Mouse (Mus musculus) C2C12 (cell line): ENCODE results near the gene Slc4a5.

ENCODE experiments used
- MYOD1 ChIP-seq: IDR thresholded peaks from one replicate; pipeline ENCODE4 v1.6.1; 2011; ENCODE audit warnings: low read depth; ENCODE audit not compliant: control insufficient read depth, insufficient read length
- MYOG ChIP-seq: IDR thresholded peaks from one replicate; pipeline ENCODE4 v1.6.1; 2011; ENCODE audit not compliant: control insufficient read depth, insufficient read length; ENCODE audit errors: extremely low read depth
- USF1 ChIP-seq: IDR thresholded peaks from one replicate; pipeline ENCODE4 v1.6.1; 2011; ENCODE audit warnings: low read depth, mild to moderate bottlenecking, control low read depth, moderate library complexity

GRCm38 (mm10) chr6:83350172-83350571, 130.5 kb downstream of the Slc4a5 start:
- TF ChIP-seq MYOD1: no peak
- TF ChIP-seq MYOG: no peak
- TF ChIP-seq USF1: no peak
